In the genomic region with DNA sequence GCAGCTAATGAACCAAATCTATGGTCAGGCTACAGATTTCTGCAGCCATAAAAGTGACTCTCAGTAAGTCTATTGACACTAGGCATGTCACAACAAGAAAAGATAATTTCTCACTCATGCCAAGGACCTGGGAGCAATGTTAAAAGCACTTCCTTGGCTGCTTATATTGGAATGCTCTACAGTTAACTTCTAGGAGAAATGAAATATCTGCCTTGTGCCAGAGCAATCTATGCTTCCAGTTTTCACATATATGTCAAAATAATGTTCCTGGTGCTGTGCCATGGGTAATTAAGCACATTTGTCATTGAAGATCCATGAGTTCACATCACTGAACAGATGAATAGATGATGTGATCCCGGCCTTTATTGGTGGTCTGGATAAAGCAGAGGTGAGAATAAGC, we compare ENCODE assay signal across 31 mouse cellular contexts.
"Had no signal": no experiment of that assay in that cellular context is flagged by ENCODE, and none has a peak within 500 bp of the region (broad histone marks: within the 10 kb centered on the region; RNA-seq: fewer than 3 reads in every experiment).

No protein-coding gene starts in this region.

- H3K36me3 ChIP-seq: limb, embryonic 10.5 days; limb, embryonic 12.5 days; limb, embryonic 13.5 days; limb, embryonic 15.5 days; liver, embryonic 13.5 days; liver, embryonic 15.5 days; lung, embryonic 15.5 days; midbrain, embryonic 10.5 days; midbrain, embryonic 12.5 days; midbrain, embryonic 13.5 days; midbrain, embryonic 15.5 days; neural tube, embryonic 12.5 days; neural tube, embryonic 13.5 days had no signal

- DNase-seq: left cerebral cortex, postnatal 4 days; liver; liver, embryonic 13.5 days; liver, postnatal 0 days; lung, adult 18-20 months; lung, adult 2 months; lung, embryonic 14.5 days; lung, postnatal 10 days; lung, postnatal 36 days; lung, postnatal 4 days; midbrain, embryonic 14.5 days had no signal

- H3K27ac ChIP-seq: limb, embryonic 10.5 days; limb, embryonic 12.5 days; limb, embryonic 13.5 days; limb, embryonic 15.5 days; liver, embryonic 13.5 days; liver, embryonic 14.5 days; liver, embryonic 15.5 days; lung, embryonic 15.5 days; macrophage; midbrain, embryonic 10.5 days; midbrain, embryonic 12.5 days; midbrain, embryonic 13.5 days; midbrain, embryonic 15.5 days; neural tube, embryonic 12.5 days; neural tube, embryonic 13.5 days had no signal

- H3K27me3 ChIP-seq: limb, embryonic 12.5 days; limb, embryonic 13.5 days; limb, embryonic 15.5 days; liver, embryonic 13.5 days; liver, embryonic 15.5 days; lung, embryonic 15.5 days; megakaryocyte, embryonic 14.5 days; midbrain, embryonic 12.5 days; midbrain, embryonic 13.5 days; midbrain, embryonic 15.5 days; neural tube, embryonic 12.5 days; neural tube, embryonic 13.5 days had no signal

- H3K9me3 ChIP-seq: limb, embryonic 10.5 days; limb, embryonic 12.5 days; limb, embryonic 13.5 days; limb, embryonic 15.5 days; liver, embryonic 13.5 days; liver, embryonic 15.5 days; lung, embryonic 15.5 days; midbrain, embryonic 10.5 days; midbrain, embryonic 12.5 days; midbrain, embryonic 15.5 days; neural tube, embryonic 12.5 days; neural tube, embryonic 13.5 days had no signal

- H3K4me1 ChIP-seq: limb, embryonic 10.5 days; limb, embryonic 12.5 days; limb, embryonic 13.5 days; limb, embryonic 15.5 days; liver, embryonic 13.5 days; liver, embryonic 15.5 days; lung, embryonic 15.5 days; megakaryocyte, embryonic 14.5 days; midbrain, embryonic 12.5 days; midbrain, embryonic 15.5 days; neural tube, embryonic 12.5 days had no signal

- H3K4me3 ChIP-seq: limb, embryonic 10.5 days; limb, embryonic 12.5 days; limb, embryonic 13.5 days; limb, embryonic 15.5 days; liver, embryonic 13.5 days; liver, embryonic 15.5 days; lung, embryonic 15.5 days; megakaryocyte, embryonic 14.5 days; midbrain, embryonic 10.5 days; midbrain, embryonic 12.5 days; midbrain, embryonic 13.5 days; midbrain, embryonic 15.5 days; myocyte; neural tube, embryonic 12.5 days; neural tube, embryonic 13.5 days had no signal

- H3K9ac ChIP-seq: limb, embryonic 12.5 days; limb, embryonic 13.5 days; limb, embryonic 15.5 days; liver, embryonic 13.5 days; liver, embryonic 14.5 days; liver, embryonic 15.5 days; liver, postnatal 0 days; lung, embryonic 14.5 days; lung, embryonic 15.5 days; midbrain, embryonic 12.5 days; midbrain, embryonic 13.5 days; midbrain, embryonic 15.5 days; neural tube, embryonic 12.5 days; neural tube, embryonic 13.5 days had no signal

- H3K4me2 ChIP-seq: limb, embryonic 12.5 days; limb, embryonic 13.5 days; limb, embryonic 15.5 days; liver, embryonic 11.5 days; liver, embryonic 13.5 days; liver, embryonic 15.5 days; lung, embryonic 14.5 days; lung, embryonic 15.5 days; midbrain, embryonic 11.5 days; midbrain, embryonic 12.5 days; midbrain, embryonic 13.5 days; midbrain, embryonic 15.5 days; neural tube, embryonic 12.5 days; neural tube, embryonic 13.5 days had no signal

- ATAC-seq: liver, postnatal 0 days; lung, postnatal 0 days; midbrain, embryonic 13.5 days; midbrain, embryonic 15.5 days; midbrain, embryonic 16.5 days had no signal
